Mouse (Mus musculus) brain, embryonic 18.5 days (tissue): ENCODE results near the gene Mmp11.

Source experiments
- DNase-seq: peaks from one replicate; pipeline ENCODE4 v3.0.0-alpha.2; 2012; ENCODE audit warnings: low read depth, low spot score

Mmp11 gene

GRCm38 (mm10) chr10:75935680-75936541 lies at the start of gene Mmp11:
Gene Mmp11, minus strand, starts transcription at chr10:75936496.
- no peak for DNase-seq

- peak; percentile 78 for DNase-seq
These were observed 43.1 kb upstream of the Mmp11 start for GRCm38 (mm10) chr10:75979432-75979831.

DNA sequence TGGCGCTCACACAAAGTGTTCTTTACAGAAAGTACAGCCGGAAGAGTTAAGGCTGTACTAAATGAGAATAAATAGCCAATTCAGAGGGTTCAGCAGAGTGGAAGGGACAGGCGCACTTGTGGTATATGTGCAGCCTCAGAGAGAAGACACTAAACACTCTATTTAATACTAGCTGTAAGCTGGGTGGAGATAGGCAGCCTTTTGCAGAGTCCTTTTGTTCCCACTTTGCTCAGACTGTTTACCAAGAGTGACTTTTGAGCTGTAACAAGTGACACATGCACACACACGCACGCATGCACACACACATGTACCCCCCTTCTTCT lies 42.5 kb upstream of the Mmp11 start:
- no peak for DNase-seq

- DNase-seq: no peak
These were observed 42.0 kb upstream of the Mmp11 start for GRCm38 (mm10) chr10:75978119-75978834.

DNA sequence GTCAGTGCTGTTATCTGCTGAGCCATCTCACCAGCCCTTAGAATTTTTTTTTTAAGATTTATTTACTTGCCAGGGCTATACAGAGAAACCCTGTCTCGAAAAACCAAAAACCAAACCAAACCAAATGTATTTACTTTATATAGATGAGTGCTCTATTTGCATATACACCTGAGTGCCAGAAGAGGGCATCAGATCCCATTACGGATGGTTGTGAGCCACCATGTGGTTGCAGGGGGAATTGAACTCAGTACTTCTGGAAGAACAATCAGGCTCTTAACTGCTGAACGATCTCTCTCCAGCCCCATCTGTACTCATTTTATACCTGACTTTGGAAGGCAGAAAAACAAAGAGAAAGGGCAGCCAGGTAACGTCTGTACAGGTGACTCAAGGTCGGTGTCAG lies 38.9 kb upstream of the Mmp11 start:
- DNase-seq: no peak

GRCm38 (mm10) chr10:75973846-75974245 lies 37.5 kb upstream of the Mmp11 start:
- DNase-seq: no peak

DNA sequence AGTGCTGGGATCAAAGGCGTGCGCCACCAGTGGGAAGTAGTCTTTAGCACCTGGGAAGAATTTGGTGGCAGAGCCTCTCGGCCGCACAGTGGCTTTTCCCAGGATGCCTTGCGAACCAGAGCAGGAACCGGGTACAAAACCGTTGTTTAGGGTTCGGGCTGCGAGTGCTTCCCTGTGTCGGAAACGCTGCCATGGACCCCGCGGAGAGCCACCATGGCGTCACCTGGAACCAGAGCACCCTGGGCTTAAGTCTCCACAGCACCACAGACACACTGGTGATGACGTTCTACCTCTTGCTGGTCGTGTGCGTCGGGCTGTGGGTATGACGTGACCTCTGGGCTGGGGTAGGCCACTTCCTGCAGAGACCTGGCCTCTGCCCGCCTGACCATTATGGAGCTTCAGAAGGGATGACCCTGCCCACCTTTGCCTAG lies 18.1 kb upstream of the Mmp11 start, which contains the start of gene Gm5134:
Gm5134 (plus strand) TSS at position 134 of the 431 bp plus-strand sequence.
- no peak for DNase-seq

DNA sequence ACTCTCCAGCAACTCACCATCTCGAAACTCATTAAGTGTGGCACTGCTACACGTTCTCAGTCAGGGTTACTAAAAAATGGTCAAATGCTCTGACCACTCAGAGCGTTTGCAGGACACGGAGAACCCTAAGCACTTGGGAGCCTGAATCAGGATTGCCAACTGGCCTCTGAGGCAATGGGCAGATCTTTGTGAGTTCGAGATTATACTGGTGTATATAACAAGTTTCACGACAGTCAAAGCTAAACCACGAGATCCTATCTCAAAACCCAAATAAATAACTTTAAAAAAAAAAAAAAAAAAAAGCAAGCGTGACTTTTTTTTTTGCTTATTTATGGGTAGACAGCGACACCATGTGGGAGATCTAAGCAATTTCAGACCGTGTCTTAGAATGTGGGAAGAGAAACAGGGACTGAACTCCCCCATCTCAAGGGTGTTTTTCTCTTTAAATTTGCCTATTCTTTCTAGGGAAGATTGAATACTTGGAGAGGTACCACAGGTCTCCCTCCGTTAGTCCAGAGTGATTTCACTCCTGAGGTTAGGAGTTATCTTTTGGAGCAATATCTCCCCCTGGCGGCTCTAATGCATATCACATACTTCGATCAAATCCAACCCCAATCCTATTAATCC lies 15.2 kb upstream of the Mmp11 start:
- DNase-seq: no peak

DNA sequence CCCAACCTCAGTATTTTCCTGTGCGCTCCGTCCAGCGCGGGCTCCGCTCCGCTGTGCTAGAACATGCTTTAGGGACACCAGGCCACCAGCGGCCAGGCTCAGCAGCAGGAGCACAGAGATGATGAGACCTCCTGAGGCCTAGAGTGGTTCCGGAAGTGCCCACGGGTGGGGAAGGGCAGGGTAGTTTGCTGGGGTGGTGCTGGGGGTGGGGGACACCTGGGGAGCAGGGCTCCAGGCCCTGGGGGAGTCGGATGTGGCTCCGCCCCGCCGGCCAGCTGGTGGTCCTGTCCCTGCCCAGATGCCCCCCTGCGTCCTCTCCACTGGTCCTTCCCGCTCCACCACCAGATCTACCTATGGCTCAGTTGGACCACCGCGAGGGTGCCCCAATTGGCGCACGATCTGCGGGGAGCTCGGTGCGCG lies 14.5 kb upstream of the Mmp11 start:
- no peak for DNase-seq

GRCm38 (mm10) chr10:75949053-75950045 lies 13.1 kb upstream of the Mmp11 start:
- DNase-seq: no peak

- no peak for DNase-seq
These were observed 11.8 kb upstream of the Mmp11 start for GRCm38 (mm10) chr10:75948079-75948478.

DNA sequence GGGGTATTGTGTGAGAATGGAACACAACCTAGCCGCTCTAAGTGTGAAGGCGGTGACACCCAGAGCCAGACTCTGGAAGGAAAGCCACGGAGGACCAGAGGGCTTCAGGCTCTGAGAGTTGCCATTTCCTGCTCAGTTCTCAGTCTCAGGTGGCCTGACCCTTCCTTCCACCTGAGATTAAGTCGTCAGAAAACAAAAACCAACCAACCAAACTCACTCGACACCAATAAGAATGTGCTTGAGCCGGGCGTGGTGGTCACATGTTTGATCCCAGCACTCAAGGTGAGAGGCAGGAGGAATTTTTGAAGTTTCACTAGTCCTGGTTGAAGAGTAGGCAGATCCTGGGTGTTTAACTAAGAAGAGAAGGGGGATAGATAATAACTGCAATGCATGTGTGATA lies 9.6 kb upstream of the Mmp11 start:
- no peak for DNase-seq

GRCm38 (mm10) chr10:75945213-75945612 lies 8.9 kb upstream of the Mmp11 start:
- no peak for DNase-seq

DNA sequence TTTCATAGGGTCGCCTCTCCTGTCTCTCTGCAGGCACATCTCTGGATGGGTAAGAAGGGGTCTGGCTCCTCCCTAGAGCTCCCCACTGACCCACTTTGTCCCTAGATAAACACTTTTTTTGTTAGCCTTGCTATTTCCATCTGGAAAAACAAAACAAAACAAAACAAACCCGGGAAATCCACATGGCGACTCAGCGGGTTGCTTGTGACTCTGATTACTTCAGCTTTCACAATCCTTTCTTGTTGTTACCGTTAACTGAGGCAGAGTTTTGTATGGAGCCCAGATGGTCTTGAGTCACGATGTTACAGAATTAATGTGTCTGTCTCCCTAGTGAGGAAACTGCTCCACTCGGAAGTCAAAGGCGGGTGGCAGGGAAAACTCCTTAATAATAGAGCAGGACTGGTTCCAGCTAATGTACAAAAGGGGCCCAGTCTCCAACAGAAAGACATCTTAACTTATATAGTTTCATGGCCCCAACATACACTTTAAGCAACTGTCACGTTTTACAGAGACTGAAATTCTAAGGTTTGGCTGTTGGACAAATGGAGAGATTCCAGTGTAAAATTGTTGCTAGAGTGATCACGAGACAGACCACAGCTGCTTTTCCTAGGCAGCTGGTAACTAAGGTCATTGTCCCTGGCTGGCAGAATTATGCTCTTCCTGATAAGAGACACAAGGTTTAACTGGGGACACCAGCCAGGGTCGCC lies 7.9 kb upstream of the Mmp11 start:
- no peak for DNase-seq

DNA sequence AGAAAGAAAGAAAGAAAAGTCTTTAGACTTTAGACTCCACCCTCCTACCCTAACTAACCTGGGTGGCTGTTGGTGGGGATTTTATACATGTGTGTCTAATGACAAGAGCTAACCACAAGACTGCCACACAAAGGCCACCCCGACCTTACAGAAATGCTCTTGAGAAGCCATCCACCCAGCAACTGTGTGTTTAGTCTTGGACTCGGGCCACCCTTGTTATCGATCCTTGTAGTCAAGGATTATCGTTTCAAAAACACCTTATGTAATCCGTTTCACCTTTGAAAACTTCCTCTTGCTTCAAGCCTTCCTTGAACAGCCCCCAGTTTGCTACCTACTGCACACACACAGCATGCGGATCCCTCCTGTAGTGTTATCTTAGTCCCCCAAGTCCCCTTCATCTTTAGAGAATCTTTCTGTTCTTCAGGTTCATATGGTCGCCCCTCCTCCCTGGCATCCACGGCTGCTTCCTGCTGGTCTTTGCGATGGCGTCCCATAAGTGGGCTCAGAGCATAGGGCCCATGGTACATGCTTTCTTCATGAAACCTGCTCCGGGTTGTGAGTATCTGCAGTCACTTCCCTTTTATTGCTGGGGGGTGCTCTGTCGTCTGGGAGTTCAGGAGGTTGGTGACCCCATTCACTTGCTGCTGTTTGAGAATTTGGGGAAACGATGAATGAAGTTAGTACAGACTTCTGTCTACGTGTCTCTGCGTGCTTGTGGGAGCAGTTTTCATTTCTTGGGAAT lies 6.6 kb upstream of the Mmp11 start, which contains the start of gene Vpreb3:
Vpreb3 (plus strand) TSS at position 322 of the 742 bp plus-strand sequence.
- DNase-seq: no peak

GRCm38 (mm10) chr10:75941042-75941824 lies 4.9 kb upstream of the Mmp11 start:
- DNase-seq: no peak

DNA sequence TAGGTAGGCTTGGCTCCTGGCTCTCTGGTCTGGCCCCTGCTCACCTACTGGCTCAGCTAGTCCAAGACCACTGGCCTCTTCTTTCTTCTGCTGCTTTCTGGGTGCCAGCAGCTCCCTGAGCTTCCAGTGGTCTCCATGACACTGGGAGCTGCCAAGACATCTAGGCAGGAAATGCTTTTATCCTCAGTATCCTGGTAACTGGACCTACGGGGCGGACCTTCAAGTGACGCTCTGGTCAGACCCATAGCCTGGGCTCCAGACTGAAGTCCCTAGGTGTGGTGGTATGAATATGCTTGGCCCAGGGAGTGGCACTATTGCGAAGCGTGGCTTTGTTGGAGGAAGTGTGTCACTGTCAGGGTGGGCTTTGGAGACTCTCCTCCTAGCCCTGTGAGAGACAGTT lies 4.2 kb upstream of the Mmp11 start, which contains the start of gene Gm867:
Gm867 (minus strand) TSS at position 153 of the 400 bp plus-strand sequence.
- no peak for DNase-seq

DNA sequence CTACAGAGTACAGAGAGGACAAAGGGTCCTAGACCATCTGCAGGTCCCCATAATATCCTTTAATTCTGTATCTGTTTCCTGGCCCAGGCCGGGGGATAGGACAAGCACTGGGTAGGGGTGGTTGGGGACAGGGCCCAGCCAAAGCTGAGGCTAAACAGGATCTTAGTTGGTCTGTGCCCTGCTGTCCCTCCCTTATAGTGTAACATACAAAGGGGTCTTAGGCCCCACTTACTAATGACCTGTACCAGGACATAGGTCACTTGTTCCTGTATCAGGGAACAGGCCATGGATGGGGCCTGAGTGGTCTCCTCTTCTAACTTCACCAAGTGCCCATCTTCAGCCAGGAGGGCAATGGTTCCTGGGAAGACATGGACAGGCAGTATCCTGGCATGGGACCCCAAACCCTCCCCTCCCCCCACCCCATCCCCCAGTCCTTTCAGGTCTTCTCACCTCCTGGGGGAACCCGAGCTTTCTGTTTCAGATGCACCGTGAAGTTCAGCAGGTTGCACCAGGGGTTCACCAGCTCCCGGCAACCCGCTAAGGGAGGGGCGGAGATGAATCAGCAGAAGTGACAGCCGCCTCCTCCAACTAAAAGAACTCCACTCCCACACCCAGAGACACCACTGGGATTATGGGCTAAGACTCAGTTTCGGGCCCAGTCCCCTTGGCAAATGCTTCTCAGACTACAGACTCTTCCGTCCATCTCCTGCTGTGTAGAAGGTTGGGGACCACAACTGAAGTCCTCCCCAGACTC lies 3.4 kb upstream of the Mmp11 start:
- no peak for DNase-seq
